Mouse (Mus musculus) frontal cortex, adult 2 months (tissue): ENCODE results near the gene Stk11. TPM values are rescaled to one million over a fixed set of nuclear protein-coding genes. Genes with fewer than 3 reads are reported as not detected.

Experiments
- DNase-seq, 2 experiments: peaks; one replicate each; pipeline ENCODE4 v3.0.0; 2022; ENCODE audit warnings: low spot score in 1 of 2; ENCODE audit errors: extremely low spot score in 1 of 2
- polyA plus RNA-seq: library from polyadenylated mRNA; depleted of rRNA; stranded (reverse); fragments of >200 nt; gene quantifications from 2 replicates; pipeline ENCODE4 v1.2.3, GENCODE M21; 2012

The Stk11 gene
- polyA plus RNA-seq, 1 experiment = 93.8 TPM

GRCm38 (mm10) chr10:80094085-80094484 is 21.5 kb upstream of the Stk11 start:
- DNase-seq = no peak

GRCm38 (mm10) chr10:80094684-80095083 is 20.9 kb upstream of the Stk11 start:
- DNase-seq = no peak

DNA sequence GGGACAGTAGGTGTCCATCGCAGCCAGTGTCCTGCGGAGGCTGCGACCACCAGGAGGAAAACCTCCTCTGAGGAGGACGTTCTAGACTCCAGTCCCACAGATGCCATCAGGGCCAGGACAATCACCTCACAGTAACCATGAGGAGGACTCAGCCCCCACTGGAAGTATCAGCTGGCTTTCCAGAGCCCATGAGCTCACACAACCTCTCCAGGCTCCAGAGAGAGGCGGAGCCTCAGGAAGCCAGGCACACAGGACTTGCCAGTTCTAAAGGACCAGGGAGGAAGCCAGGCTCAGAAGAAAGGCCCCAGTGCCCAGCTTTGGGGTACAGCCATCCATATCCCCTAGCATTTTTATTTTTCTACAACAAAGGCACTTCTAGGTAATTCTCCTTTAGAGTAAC is 20.1 kb upstream of the Stk11 start:
- DNase-seq = no peak

GRCm38 (mm10) chr10:80097275-80097674 is 18.3 kb upstream of the Stk11 start:
- DNase-seq = no peak

- DNase-seq = no peak
These were observed 17.0 kb upstream of the Stk11 start for GRCm38 (mm10) chr10:80098630-80099029.

- DNase-seq = no peak
These were observed 14.6 kb upstream of the Stk11 start for GRCm38 (mm10) chr10:80100982-80101381.

DNA sequence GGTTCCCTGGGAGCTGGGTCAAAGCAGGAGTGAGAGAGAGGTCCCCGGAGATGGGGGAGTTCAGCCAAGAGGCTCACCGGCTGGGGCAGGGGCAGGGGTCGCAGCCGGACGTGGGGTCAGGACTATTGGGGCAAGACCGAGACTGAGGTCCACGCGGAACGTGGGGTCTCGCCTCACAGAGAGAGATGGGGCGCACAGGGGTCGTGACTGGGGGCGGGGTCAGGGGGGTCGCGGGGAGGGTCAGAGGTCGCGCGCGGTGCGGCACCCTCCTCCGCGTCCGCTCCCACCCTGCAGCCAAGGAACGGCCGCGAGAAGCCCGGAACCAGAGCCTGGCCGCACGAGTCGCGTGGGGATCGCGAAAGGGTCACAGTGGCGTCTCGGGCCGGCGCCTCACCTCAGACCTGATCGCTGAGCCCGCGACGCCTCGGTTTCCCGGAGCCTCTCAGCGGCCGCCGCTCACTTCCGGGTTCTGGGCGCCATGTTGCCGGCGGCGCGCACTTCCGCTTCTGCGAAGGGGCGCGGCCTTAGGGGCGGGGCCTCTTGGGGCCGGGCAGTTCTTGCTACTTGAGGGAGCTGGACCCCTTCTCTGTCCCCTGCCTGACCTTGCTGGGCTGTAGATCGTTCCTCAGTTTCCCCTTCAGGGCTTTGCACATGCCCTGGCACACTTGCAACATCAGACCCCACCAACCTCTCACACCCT is 13.2 kb upstream of the Stk11 start:
- DNase-seq = peak; percentile 52 to 83

DNA sequence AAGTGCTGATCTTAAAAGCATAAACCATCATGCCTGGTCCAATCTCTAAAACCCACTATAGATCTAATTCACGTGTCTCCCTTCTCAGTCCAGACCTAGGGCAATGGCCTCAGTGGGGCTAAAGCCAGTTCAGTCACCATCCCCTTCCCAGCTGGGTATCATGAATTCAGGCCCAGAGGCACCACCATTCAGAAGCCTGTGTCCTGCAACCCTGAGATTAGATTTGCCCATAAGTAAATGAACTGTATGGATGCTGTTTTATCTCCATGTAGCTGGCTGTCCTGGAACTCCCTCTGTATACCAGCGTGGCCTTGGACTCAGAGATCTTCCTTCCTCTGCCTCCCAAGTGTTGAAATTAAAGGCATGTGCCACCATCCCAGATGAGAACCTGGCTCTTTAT is 12.6 kb upstream of the Stk11 start:
- DNase-seq = no peak

DNA sequence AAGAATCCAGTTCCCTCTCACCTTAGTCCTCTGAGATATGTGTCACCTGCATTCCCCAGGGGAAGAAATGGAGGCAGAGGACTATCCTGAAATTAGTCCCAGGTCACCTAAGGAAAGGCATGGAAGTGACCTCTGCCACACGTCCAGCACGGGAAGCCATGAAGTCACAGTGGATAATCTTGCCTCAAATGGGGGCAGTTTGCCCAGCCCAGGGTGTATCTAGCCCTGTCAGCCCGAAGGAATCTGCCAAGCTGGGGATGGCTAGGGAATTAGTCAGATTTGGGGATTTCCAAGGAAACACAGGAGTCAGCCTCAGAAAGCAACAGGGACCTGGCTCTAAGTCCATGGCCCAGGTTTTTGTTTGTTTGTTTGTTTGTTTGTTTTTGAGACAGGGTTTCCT is 11.4 kb upstream of the Stk11 start:
- no peak for DNase-seq

DNA sequence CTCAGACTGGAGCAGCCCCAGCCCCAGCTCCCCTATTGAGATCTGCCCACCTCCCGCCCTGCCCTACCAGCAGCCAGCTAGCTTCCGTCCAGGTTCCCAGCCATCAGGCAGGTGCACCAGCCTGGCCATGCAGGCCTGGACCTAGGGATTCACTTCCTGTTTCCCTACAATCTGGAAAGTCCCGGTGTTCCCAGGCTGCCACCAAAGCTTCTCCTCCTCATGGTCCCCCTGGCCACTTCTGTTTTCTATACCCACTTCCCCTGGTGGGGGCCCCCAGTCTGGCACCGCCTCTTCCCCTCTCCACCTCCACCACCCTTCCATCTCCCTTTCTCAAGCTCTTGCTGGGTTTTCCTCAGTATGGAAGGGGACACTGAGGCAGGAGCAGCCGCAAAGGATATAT is 10.1 kb upstream of the Stk11 start, which contains the start of gene Sbno2:
Gene Sbno2, minus strand, starts transcription at position 112 of the 400 bp plus-strand sequence.
- DNase-seq = no peak

- DNase-seq = no peak
These were observed 9.7 kb upstream of the Stk11 start for GRCm38 (mm10) chr10:80105926-80106325.

GRCm38 (mm10) chr10:80107678-80108077 is 7.9 kb upstream of the Stk11 start:
- DNase-seq = no peak

GRCm38 (mm10) chr10:80114341-80115284 is 990 bp upstream of the Stk11 start:
- peak in 1 of 2 experiments; percentile 95 for DNase-seq

DNA sequence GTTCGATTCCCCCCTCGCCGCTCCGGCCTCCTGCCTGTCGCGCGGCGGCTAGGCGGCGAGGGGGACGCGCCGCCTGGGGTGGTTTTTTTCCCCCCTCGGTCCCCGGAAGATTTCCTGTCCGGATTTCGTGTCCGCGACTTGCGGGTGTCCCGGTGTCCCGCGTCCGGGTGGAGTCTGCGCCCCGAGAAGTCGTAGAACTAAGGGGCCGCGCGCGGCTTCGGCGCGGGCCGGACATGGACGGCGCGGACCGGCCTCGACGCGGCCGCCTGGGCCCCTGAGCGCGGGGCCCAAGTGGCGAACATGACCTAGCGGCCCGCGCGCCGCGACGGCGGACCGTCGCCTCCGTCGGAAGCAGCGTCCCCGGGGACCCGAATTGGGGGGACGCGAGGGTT is 337 bp downstream of the Stk11 start:
- no peak for DNase-seq

DNA sequence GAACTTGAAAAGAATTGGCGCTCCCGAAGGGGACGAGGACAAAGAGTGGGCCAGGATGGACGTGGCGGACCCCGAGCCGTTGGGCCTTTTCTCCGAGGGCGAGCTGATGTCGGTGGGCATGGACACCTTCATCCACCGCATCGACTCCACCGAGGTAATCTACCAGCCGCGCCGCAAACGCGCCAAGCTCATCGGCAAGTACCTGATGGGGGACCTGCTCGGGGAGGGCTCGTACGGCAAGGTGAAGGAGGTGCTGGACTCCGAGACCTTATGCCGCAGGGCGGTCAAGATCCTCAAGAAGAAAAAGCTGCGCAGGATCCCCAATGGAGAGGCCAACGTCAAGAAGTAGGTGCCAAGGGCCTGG is 942 bp downstream of the Stk11 start:
- no peak for DNase-seq

- no peak for DNase-seq
These were observed 1.5 kb downstream of the Stk11 start for GRCm38 (mm10) chr10:80116927-80117691.

- no peak for DNase-seq
These were observed 2.1 kb downstream of the Stk11 start for GRCm38 (mm10) chr10:80117736-80118135.

GRCm38 (mm10) chr10:80118552-80118951 is 2.9 kb downstream of the Stk11 start:
- no peak for DNase-seq

- DNase-seq = no peak
These were observed 4.5 kb downstream of the Stk11 start for GRCm38 (mm10) chr10:80120146-80120545.

- DNase-seq = no peak
These were observed 6.0 kb downstream of the Stk11 start for GRCm38 (mm10) chr10:80121639-80122038.

DNA sequence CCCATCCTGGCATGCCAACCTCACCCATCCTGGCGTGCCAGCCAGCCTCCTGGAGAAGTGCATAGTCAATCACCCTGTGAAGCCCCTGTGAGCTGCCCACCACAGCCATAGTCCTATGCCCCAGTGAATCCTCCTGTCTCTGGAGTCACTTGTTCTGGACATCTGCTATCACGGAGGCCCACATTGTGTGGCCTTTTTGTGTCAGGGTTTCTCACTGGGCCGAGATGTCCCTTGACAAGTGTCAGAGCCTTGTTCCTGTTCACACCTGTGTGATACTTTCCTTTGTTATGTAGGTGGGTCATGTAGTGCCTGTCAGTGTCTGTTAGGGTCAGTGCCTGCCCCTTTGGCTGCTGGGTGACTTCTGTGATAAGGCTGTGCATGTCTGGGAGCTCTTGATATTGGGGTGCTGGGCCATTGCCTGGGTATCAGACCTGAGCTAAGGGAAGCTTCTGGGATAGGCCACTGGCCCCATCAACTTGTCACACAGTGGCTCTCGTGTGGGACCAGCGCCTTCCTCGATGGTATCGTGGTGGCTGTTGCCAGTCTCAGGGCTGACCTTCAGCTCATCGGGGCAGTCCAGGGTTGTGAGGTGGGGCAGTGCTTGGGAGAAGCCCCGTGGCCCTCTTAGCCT is 8.4 kb downstream of the Stk11 start:
- DNase-seq = no peak
